Mouse (Mus musculus) kidney, postnatal 0 days (tissue): ENCODE measurements around the gene Cntnap4. TPM values are rescaled to one million over a fixed set of nuclear protein-coding genes. Genes with fewer than 3 reads are reported as not detected.

Source experiments
- ATAC-seq: fragments of 200-750 bp; cut with Nextera tagmentation; replicated peaks from 2 replicates; pipeline ENCODE4 v1.8.0; 2017; ENCODE audit warnings: low read depth, moderate number of reproducible peaks, moderate TSS enrichment, moderate library complexity; ENCODE audit not compliant: low FRiP score
- DNase-seq: peaks from one replicate; pipeline ENCODE4 v3.0.0-alpha.2; 2016; ENCODE audit warnings: low spot score
- H3K27ac ChIP-seq: fragments of 300-500 bp; sonication (generic); 2 replicates; pipeline ENCODE4 v1.5.1; 2014; ENCODE audit warnings: mild to moderate bottlenecking
- H3K27me3 ChIP-seq: fragments of 300-500 bp; sonication (generic); 2 replicates; pipeline ENCODE4 v1.6.1; 2014; ENCODE audit warnings: low read length, mixed read lengths; ENCODE audit not compliant: insufficient read depth
- H3K36me3 ChIP-seq: fragments of 300-500 bp; sonication (generic); 2 replicates; pipeline ENCODE4 v1.6.1; 2014; ENCODE audit warnings: low read length, mixed read lengths; ENCODE audit not compliant: insufficient read depth
- H3K4me1 ChIP-seq: fragments of 300-500 bp; sonication (generic); replicated peaks from 2 replicates; pipeline ENCODE4 v1.6.1; 2014; ENCODE audit warnings: antibody characterized with exemption, low read length, mixed read lengths; ENCODE audit not compliant: insufficient read depth
- H3K4me2 ChIP-seq: fragments of 300-500 bp; sonication (generic); 2 replicates; pipeline ENCODE4 v1.6.1; 2014; ENCODE audit warnings: mild to moderate bottlenecking, low read length, moderate library complexity, mixed read lengths
- H3K4me3 ChIP-seq: fragments of 300-500 bp; sonication (generic); replicated peaks from 2 replicates; pipeline ENCODE4 v1.5.1; 2014; ENCODE audit warnings: low read depth, low read length
- H3K9ac ChIP-seq: fragments of 300-500 bp; sonication (generic); 2 replicates; pipeline ENCODE4 v1.6.1; 2014; ENCODE audit warnings: low read depth, low read length
- H3K9me3 ChIP-seq: fragments of 300-500 bp; sonication (generic); replicated peaks from 2 replicates; pipeline ENCODE4 v1.6.1; 2016; ENCODE audit warnings: low read length, inconsistent platforms, mixed read lengths
- CTCF ChIP-seq: IDR thresholded peaks from 2 replicates; pipeline ENCODE4 v1.5.1; 2016; ENCODE audit warnings: antibody characterized with exemption, low read depth, mild to moderate bottlenecking, moderate library complexity
- WGBS: fragments of 180-500 bp; shearing (Covaris S2); extraction: QIAGEN DNeasy Blood & Tissue Kit; methylation state at CpG from one replicate; pipeline ENCODE4 v1.1.7; 2014; 5-methylcytosine and 5-hydroxymethylcytosine counted together
- polyA plus RNA-seq: library from polyadenylated mRNA; unstranded; fragments of >200 nt; fragmentation: Nextera tagmentation; extraction: Ambion mirVana; gene quantifications from 2 replicates; pipeline ENCODE4 v1.2.1, GENCODE M21; 2015

Cntnap4 gene
- polyA plus RNA-seq, 1 experiment from 2014 or later = 0.03 TPM

- Histone ChIP-seq H3K4me1 (no peaks in the 10 kb centered on the region), H3K9me3 (no peaks in the 10 kb centered on the region), H3K4me2 (no peak overlapping the region), H3K4me3 (no peak overlapping the region), H3K27me3 (no peaks in the 10 kb centered on the region), H3K36me3 (no peaks in the 10 kb centered on the region), H3K27ac (no peak overlapping the region), H3K9ac (no peak overlapping the region)
- whole genome bisulfite sequencing = 70% methylated on average over 7 of the region's 7 CpGs
- DNase-seq (no peak), ATAC-seq (no peak)
- TF ChIP-seq CTCF = no peak
Measured at GRCm38 (mm10) chr8:112628791-112629190, 58.9 kb downstream of the Cntnap4 start.

- WGBS = 81% methylated on average over 4 of the region's 4 CpGs
- no peak overlapping the region for H3K9ac ChIP-seq
- DNase-seq (no peak), ATAC-seq (no peak)
- no peaks in the 10 kb centered on the region for H3K9me3 ChIP-seq
- H3K27me3 ChIP-seq = no peaks in the 10 kb centered on the region
- no peak for TF ChIP-seq CTCF
- no peak overlapping the region for H3K4me3 ChIP-seq
- no peaks in the 10 kb centered on the region for H3K36me3 ChIP-seq
- H3K27ac ChIP-seq = no peak overlapping the region
- no peak overlapping the region for H3K4me2 ChIP-seq
- no peaks in the 10 kb centered on the region for H3K4me1 ChIP-seq
Measured at GRCm38 (mm10) chr8:112652657-112653056, 82.8 kb downstream of the Cntnap4 start.

GRCm38 (mm10) chr8:112653276-112653675 is 83.4 kb downstream of the Cntnap4 start:
- ATAC-seq (no peak), DNase-seq (no peak)
- no peak for TF ChIP-seq CTCF
- no peak overlapping the region for H3K4me3 ChIP-seq
- H3K4me1 ChIP-seq = no peaks in the 10 kb centered on the region
- no peaks in the 10 kb centered on the region for H3K9me3 ChIP-seq
- H3K4me2 ChIP-seq = no peak overlapping the region
- H3K36me3 ChIP-seq = no peaks in the 10 kb centered on the region
- H3K27me3 ChIP-seq = no peaks in the 10 kb centered on the region
- H3K9ac ChIP-seq = no peak overlapping the region
- no peak overlapping the region for H3K27ac ChIP-seq
- WGBS = 100% methylated on average over 1 of the region's 1 CpGs

- no peak for TF ChIP-seq CTCF
- Histone ChIP-seq H3K27ac (no peak overlapping the region), H3K36me3 (no peaks in the 10 kb centered on the region), H3K9ac (no peak overlapping the region), H3K4me2 (no peak overlapping the region), H3K4me1 (no peaks in the 10 kb centered on the region), H3K4me3 (no peak overlapping the region), H3K27me3 (no peaks in the 10 kb centered on the region), H3K9me3 (no peaks in the 10 kb centered on the region)
- ATAC-seq (no peak), DNase-seq (no peak)
- 66% methylated on average over 3 of the region's 3 CpGs for WGBS
Measured at GRCm38 (mm10) chr8:112653994-112654393, 84.2 kb downstream of the Cntnap4 start.

GRCm38 (mm10) chr8:112664067-112664466 is 94.2 kb downstream of the Cntnap4 start:
- Histone ChIP-seq H3K36me3 (no peaks in the 10 kb centered on the region), H3K4me1 (no peaks in the 10 kb centered on the region), H3K27me3 (no peaks in the 10 kb centered on the region), H3K4me2 (no peak overlapping the region), H3K27ac (no peak overlapping the region), H3K9ac (no peak overlapping the region), H3K9me3 (no peaks in the 10 kb centered on the region), H3K4me3 (no peak overlapping the region)
- no peak for DNase-seq
- no peak for ATAC-seq
- 73% methylated on average over 3 of the region's 3 CpGs for WGBS
- no peak for TF ChIP-seq CTCF

- DNase-seq (no peak), ATAC-seq (no peak)
- no peaks in the 10 kb centered on the region for H3K9me3 ChIP-seq
- H3K9ac ChIP-seq = no peak overlapping the region
- H3K4me2 ChIP-seq = no peak overlapping the region
- TF ChIP-seq CTCF = no peak
- H3K4me1 ChIP-seq = no peaks in the 10 kb centered on the region
- no peak overlapping the region for H3K4me3 ChIP-seq
- 71% methylated on average over 1 of the region's 1 CpGs for WGBS
- H3K27me3 ChIP-seq = no peaks in the 10 kb centered on the region
- no peak overlapping the region for H3K27ac ChIP-seq
- H3K36me3 ChIP-seq = no peaks in the 10 kb centered on the region
Measured at GRCm38 (mm10) chr8:112674671-112675070, 104.8 kb downstream of the Cntnap4 start.

- Histone ChIP-seq H3K27me3 (no peaks in the 10 kb centered on the region), H3K27ac (no peak overlapping the region), H3K4me2 (no peak overlapping the region), H3K4me1 (no peaks in the 10 kb centered on the region), H3K9ac (no peak overlapping the region), H3K9me3 (no peaks in the 10 kb centered on the region), H3K4me3 (no peak overlapping the region), H3K36me3 (no peaks in the 10 kb centered on the region)
- TF ChIP-seq CTCF = no peak
- ATAC-seq (no peak), DNase-seq (no peak)
- 91% methylated on average over 9 of the region's 9 CpGs for WGBS
Measured at GRCm38 (mm10) chr8:112681757-112682156, 111.9 kb downstream of the Cntnap4 start.
